Mouse (Mus musculus) G1E-ER4 (cell line): ENCODE data around the gene Cald1. TPM values are rescaled to one million over a fixed set of nuclear protein-coding genes. Genes with fewer than 3 reads are reported as not detected.

Source experiments
- GATA1 ChIP-seq: IDR thresholded peaks from one replicate; pipeline ENCODE4 v1.8.0; 2012; ENCODE audit warnings: low read length, inconsistent platforms
- polyA plus RNA-seq: library from polyadenylated mRNA; stranded (reverse); fragments of >175 nt; gene quantifications from 2 replicates; pipeline ENCODE4 v1.2.3, GENCODE M21; 2012

Cald1 gene
- not detected in 2 replicates for polyA plus RNA-seq

GRCm38 (mm10) chr6:34598121-34599065 lies at the start of gene Cald1:
TSS of gene Cald1 (plus strand) at chr6:34598500.
- TF ChIP-seq GATA1, result no peak

- no peak for TF ChIP-seq GATA1
Observed at GRCm38 (mm10) chr6:34549017-34549416, 49.3 kb upstream of the Cald1 start.

GRCm38 (mm10) chr6:34552489-34553157 lies 45.7 kb upstream of the Cald1 start:
- no peak for TF ChIP-seq GATA1

GRCm38 (mm10) chr6:34554291-34554997 lies 43.9 kb upstream of the Cald1 start:
- TF ChIP-seq GATA1, result no peak

GRCm38 (mm10) chr6:34559521-34559920 lies 38.8 kb upstream of the Cald1 start:
- TF ChIP-seq GATA1, result no peak

- TF ChIP-seq GATA1, result no peak
Observed at GRCm38 (mm10) chr6:34565176-34565880, 33.0 kb upstream of the Cald1 start.

- TF ChIP-seq GATA1, result no peak
Observed at GRCm38 (mm10) chr6:34567298-34567697, 31.0 kb upstream of the Cald1 start.

- no peak for TF ChIP-seq GATA1
Observed at GRCm38 (mm10) chr6:34579504-34580068, 18.7 kb upstream of the Cald1 start.

- no peak for TF ChIP-seq GATA1
Observed at GRCm38 (mm10) chr6:34583365-34583764, 14.9 kb upstream of the Cald1 start.

- no peak for TF ChIP-seq GATA1
Observed at GRCm38 (mm10) chr6:34588066-34588465, 10.2 kb upstream of the Cald1 start.

GRCm38 (mm10) chr6:34590716-34591115 lies 7.6 kb upstream of the Cald1 start:
- no peak for TF ChIP-seq GATA1

GRCm38 (mm10) chr6:34593353-34593752 lies 4.9 kb upstream of the Cald1 start:
- no peak for TF ChIP-seq GATA1

- no peak for TF ChIP-seq GATA1
Observed at GRCm38 (mm10) chr6:34597316-34597715, 984 bp upstream of the Cald1 start.

GRCm38 (mm10) chr6:34599171-34599570 lies 871 bp downstream of the Cald1 start:
- TF ChIP-seq GATA1, result no peak

GRCm38 (mm10) chr6:34599631-34600111 lies 1.4 kb downstream of the Cald1 start:
- no peak for TF ChIP-seq GATA1
